Mouse (Mus musculus): ENCODE results near the gene Itga9. TPM values are rescaled to one million over a fixed set of nuclear protein-coding genes. Genes with fewer than 3 reads are reported as not detected.

Itga9 gene
- polyA plus RNA-seq, 1 experiment: 9.0 TPM

DNA sequence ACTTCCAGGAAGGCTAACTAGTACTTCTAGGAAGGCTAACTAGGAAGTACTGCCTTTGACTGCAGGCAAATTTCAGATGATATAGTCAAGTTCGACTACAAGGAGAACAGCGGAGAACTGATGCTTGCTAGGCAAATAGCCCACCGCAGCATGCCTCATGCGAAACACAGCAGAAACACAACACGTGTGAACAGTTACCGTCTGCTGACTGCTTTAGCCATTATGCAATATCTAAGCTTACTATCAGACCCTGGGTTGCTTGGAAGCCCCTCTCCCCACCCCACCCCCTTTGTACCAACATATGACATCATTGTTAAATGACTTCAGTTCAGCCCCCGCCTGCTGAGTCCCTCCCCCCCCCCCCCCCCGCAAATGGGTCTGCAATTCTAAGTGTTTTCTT lies 123.7 kb downstream of the Itga9 start:
- DNase-seq: no peak
- Histone ChIP-seq H3K27me3 (ENCODE audit: control insufficient read depth, insufficient read depth, low read length) (no peaks in the 10 kb centered on the region), H3K4me1 (replicated peaks; ENCODE audit: control insufficient read depth, insufficient read depth, low read length) (peaks cover 45% of the 10 kb centered on the region), H3K27ac (ENCODE audit: control insufficient read depth, insufficient read depth, low read length) (no peak overlapping the region), H3K36me3 (ENCODE audit: control insufficient read depth, insufficient read depth, low read length) (no peaks in the 10 kb centered on the region), H3K4me3 (ENCODE audit: control insufficient read depth, insufficient read depth, low read length) (no peak overlapping the region)
- 92% methylated on average over 8 of the region's 8 CpGs for WGBS
- TF ChIP-seq POLR2A (IDR thresholded peaks at IDR 0.05; ENCODE audit: control insufficient read depth, extremely low read depth, insufficient read depth, low read length, poor library complexity) (no peak), CTCF (IDR thresholded peaks at IDR 0.05; ENCODE audit: borderline replicate concordance, control insufficient read depth, extremely low read depth, insufficient read depth, low read length, poor library complexity) (no peak)

DNA sequence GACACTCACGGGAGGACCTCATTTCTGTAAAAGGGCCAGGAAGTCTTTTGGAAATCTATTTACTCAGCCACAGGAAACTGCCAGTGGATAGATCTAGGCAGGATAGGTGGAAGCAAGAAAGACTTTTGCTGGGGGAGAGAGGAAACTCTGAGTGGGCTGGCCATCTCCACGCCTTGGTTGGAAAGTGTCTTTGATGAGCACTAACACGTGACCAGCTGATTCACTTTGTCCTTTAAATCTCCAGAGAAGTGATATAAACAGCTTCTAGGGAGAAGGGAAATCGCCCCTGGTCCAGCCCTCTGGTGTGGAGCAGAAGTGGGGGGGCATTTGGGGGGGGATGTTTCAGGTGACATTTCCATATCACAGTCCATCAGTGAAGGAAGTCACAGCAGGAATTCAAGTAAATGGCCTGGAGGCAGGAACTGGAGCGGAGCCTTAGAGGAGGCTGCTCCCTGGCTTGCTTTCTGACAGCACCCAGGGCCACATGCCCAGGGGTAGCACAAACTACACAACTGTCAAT lies 124.4 kb downstream of the Itga9 start:
- 73% methylated on average over 5 of the region's 5 CpGs for WGBS
- H3K27me3 ChIP-seq (ENCODE audit: control insufficient read depth, insufficient read depth, low read length): no peaks in the 10 kb centered on the region
- DNase-seq: no peak
- H3K4me3 ChIP-seq (ENCODE audit: control insufficient read depth, insufficient read depth, low read length): no peak overlapping the region
- no peak for TF ChIP-seq POLR2A (IDR thresholded peaks at IDR 0.05; ENCODE audit: control insufficient read depth, extremely low read depth, insufficient read depth, low read length, poor library complexity)
- no peak for TF ChIP-seq CTCF (IDR thresholded peaks at IDR 0.05; ENCODE audit: borderline replicate concordance, control insufficient read depth, extremely low read depth, insufficient read depth, low read length, poor library complexity)
- no peaks in the 10 kb centered on the region for H3K36me3 ChIP-seq (ENCODE audit: control insufficient read depth, insufficient read depth, low read length)
- peaks cover 41% of the 10 kb centered on the region for H3K4me1 ChIP-seq (replicated peaks; ENCODE audit: control insufficient read depth, insufficient read depth, low read length)
- H3K27ac ChIP-seq (ENCODE audit: control insufficient read depth, insufficient read depth, low read length): no peak overlapping the region

DNA sequence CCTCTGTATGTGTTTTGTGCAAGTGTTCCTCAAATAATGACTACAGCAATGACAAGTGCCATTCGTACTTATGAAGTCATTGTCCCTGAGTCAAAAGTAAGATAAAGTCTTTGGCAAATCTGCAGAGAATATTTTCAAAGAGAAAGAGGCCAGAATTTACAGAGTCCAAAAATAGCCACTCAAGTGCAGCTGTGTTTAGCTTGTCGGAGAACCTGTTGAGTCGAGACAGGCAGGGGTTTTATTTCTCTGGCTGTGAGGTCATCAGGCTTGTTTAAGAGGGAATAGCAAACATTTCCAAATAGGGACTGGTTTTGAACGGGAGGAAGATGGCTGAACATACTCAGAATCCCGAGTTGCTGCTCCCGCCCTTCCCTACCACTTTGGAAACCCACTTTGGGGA lies 125.2 kb downstream of the Itga9 start:
- H3K27ac ChIP-seq (ENCODE audit: control insufficient read depth, insufficient read depth, low read length): no peak overlapping the region
- TF ChIP-seq POLR2A (IDR thresholded peaks at IDR 0.05; ENCODE audit: control insufficient read depth, extremely low read depth, insufficient read depth, low read length, poor library complexity) (no peak), CTCF (IDR thresholded peaks at IDR 0.05; ENCODE audit: borderline replicate concordance, control insufficient read depth, extremely low read depth, insufficient read depth, low read length, poor library complexity) (no peak)
- DNase-seq: no peak

DNA sequence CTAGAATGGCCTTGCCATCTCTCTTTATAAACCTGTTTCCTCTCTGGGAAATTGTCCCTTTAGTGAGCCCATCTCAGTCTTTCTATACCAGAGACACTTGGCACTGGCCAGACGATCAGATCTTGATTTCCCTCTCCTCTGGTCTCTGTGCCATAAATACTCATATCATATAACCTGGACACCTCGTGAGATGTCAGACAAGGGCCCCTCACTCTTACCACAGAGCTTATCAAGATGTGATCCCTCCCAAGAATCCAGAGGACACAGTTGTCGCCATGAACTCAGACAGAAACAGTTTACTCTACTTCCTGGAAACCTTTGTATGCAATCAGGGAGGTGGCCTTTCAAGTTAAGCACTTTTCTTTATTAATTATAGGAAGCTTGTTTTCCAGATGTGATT lies 127.1 kb downstream of the Itga9 start:
- WGBS: 82% methylated on average over 3 of the region's 3 CpGs
- no peak for DNase-seq
- no peak overlapping the region for H3K27ac ChIP-seq (ENCODE audit: control insufficient read depth, insufficient read depth, low read length)

More for the DNA sequence above, 125.2 kb downstream of the Itga9 start:
- no peaks in the 10 kb centered on the region for H3K36me3 ChIP-seq (ENCODE audit: control insufficient read depth, insufficient read depth, low read length)
- peaks cover 35% of the 10 kb centered on the region for H3K4me1 ChIP-seq (replicated peaks; ENCODE audit: control insufficient read depth, insufficient read depth, low read length)
- no peak overlapping the region for H3K4me3 ChIP-seq (ENCODE audit: control insufficient read depth, insufficient read depth, low read length)
- WGBS: 62% methylated on average over 6 of the region's 6 CpGs
- no peaks in the 10 kb centered on the region for H3K27me3 ChIP-seq (ENCODE audit: control insufficient read depth, insufficient read depth, low read length)

DNA sequence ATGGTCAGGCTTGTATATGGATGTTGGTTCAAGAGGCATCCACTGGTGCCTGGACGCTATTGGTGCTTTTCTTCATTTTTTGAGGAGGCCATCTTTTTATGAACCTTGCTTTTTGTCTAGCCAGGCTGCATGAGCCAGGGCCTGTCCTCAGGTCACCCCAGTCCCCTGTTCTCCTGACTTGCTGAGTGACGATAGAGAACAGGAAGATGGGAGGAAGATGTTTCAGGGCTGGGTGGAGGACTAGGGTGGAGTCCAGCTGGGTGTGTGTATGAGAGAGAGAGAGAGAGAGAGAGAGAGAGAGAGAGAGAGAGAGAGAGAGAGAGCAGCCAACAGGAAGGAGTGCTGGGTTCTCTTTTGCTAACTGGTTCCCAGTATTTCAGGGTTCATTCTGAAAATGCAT lies 130.6 kb downstream of the Itga9 start:
- Histone ChIP-seq H3K36me3 (ENCODE audit: control insufficient read depth, insufficient read depth, low read length) (no peaks in the 10 kb centered on the region), H3K4me3 (ENCODE audit: control insufficient read depth, insufficient read depth, low read length) (no peak overlapping the region), H3K27ac (ENCODE audit: control insufficient read depth, insufficient read depth, low read length) (no peak overlapping the region), H3K27me3 (ENCODE audit: control insufficient read depth, insufficient read depth, low read length) (no peaks in the 10 kb centered on the region), H3K4me1 (replicated peaks; ENCODE audit: control insufficient read depth, insufficient read depth, low read length) (peaks cover 8% of the 10 kb centered on the region)
- no peak for DNase-seq
- 46% methylated on average over 2 of the region's 2 CpGs for WGBS
- TF ChIP-seq CTCF (IDR thresholded peaks at IDR 0.05; ENCODE audit: borderline replicate concordance, control insufficient read depth, extremely low read depth, insufficient read depth, low read length, poor library complexity) (no peak), POLR2A (IDR thresholded peaks at IDR 0.05; ENCODE audit: control insufficient read depth, extremely low read depth, insufficient read depth, low read length, poor library complexity) (no peak)

More for the DNA sequence above, 127.1 kb downstream of the Itga9 start:
- Histone ChIP-seq H3K36me3 (ENCODE audit: control insufficient read depth, insufficient read depth, low read length) (no peaks in the 10 kb centered on the region), H3K4me1 (replicated peaks; ENCODE audit: control insufficient read depth, insufficient read depth, low read length) (peaks cover 26% of the 10 kb centered on the region), H3K4me3 (ENCODE audit: control insufficient read depth, insufficient read depth, low read length) (no peak overlapping the region), H3K27me3 (ENCODE audit: control insufficient read depth, insufficient read depth, low read length) (no peaks in the 10 kb centered on the region)
- TF ChIP-seq CTCF (IDR thresholded peaks at IDR 0.05; ENCODE audit: borderline replicate concordance, control insufficient read depth, extremely low read depth, insufficient read depth, low read length, poor library complexity) (no peak), POLR2A (IDR thresholded peaks at IDR 0.05; ENCODE audit: control insufficient read depth, extremely low read depth, insufficient read depth, low read length, poor library complexity) (no peak)

DNA sequence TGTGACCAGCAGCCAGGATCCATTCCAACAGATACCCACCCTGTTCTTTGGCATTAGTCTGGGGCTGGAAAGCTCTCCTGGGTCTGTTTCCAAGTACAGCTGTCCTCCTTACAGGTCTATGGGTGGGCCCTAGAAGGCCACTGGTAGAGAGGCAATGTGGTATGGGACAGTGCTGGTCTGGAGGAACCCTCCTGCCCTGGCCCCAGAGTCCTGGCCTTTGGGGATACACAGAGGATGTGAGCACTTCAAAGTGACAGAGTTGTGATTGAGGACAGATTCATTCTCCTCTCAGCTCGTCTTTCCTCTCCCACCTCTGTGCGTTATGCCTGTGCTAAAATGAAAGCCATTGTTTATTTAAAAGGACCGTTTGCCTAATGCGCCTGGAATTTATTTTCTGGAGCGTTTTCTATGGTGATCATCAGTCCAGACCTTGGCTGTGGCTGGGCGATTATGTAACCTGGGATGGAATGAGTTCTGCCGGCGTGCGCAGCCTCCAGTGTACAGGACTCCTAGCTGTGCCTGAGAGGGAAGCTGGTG lies 131.2 kb downstream of the Itga9 start:
- no peaks in the 10 kb centered on the region for H3K27me3 ChIP-seq (ENCODE audit: control insufficient read depth, insufficient read depth, low read length)
- H3K4me3 ChIP-seq (ENCODE audit: control insufficient read depth, insufficient read depth, low read length): no peak overlapping the region
- WGBS: 85% methylated on average over 9 of the region's 9 CpGs
- no peak for TF ChIP-seq CTCF (IDR thresholded peaks at IDR 0.05; ENCODE audit: borderline replicate concordance, control insufficient read depth, extremely low read depth, insufficient read depth, low read length, poor library complexity)
- no peak for TF ChIP-seq POLR2A (IDR thresholded peaks at IDR 0.05; ENCODE audit: control insufficient read depth, extremely low read depth, insufficient read depth, low read length, poor library complexity)
- peaks cover 8% of the 10 kb centered on the region for H3K4me1 ChIP-seq (replicated peaks; ENCODE audit: control insufficient read depth, insufficient read depth, low read length)
- no peaks in the 10 kb centered on the region for H3K36me3 ChIP-seq (ENCODE audit: control insufficient read depth, insufficient read depth, low read length)
- no peak overlapping the region for H3K27ac ChIP-seq (ENCODE audit: control insufficient read depth, insufficient read depth, low read length)
- no peak for DNase-seq

DNA sequence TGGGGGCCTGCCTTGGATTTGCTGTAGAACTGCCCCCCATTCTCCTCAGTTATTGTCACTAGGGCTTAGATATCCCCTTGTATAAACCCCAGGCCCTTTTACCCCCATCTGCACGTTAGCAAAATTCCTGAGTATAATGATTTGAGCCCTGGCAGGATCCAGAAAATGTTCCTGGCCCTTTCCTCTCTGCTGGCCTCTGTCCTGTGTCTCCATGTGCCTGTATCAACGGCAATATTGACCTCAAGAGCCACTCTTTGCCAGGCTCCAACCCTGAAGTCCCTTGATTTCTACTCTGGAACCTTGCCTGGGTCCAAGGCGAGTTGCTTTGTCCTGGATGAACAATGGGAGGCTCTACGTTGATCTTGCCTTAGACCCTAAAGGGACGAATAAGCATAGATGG lies 131.8 kb downstream of the Itga9 start:
- H3K4me3 ChIP-seq (ENCODE audit: control insufficient read depth, insufficient read depth, low read length): no peak overlapping the region
- no peaks in the 10 kb centered on the region for H3K27me3 ChIP-seq (ENCODE audit: control insufficient read depth, insufficient read depth, low read length)
- no peak for TF ChIP-seq POLR2A (IDR thresholded peaks at IDR 0.05; ENCODE audit: control insufficient read depth, extremely low read depth, insufficient read depth, low read length, poor library complexity)
- no peak for TF ChIP-seq CTCF (IDR thresholded peaks at IDR 0.05; ENCODE audit: borderline replicate concordance, control insufficient read depth, extremely low read depth, insufficient read depth, low read length, poor library complexity)
- no peak overlapping the region for H3K27ac ChIP-seq (ENCODE audit: control insufficient read depth, insufficient read depth, low read length)
- 92% methylated on average over 5 of the region's 5 CpGs for WGBS
- H3K4me1 ChIP-seq (replicated peaks; ENCODE audit: control insufficient read depth, insufficient read depth, low read length): peaks cover 8% of the 10 kb centered on the region
- no peaks in the 10 kb centered on the region for H3K36me3 ChIP-seq (ENCODE audit: control insufficient read depth, insufficient read depth, low read length)
- no peak for DNase-seq

Data from thymus, adult 2 months (tissue).